Mouse (Mus musculus) T-cell, adult 66 days (primary cell): ENCODE results near the gene Ncoa6. TPM values are rescaled to one million over a fixed set of nuclear protein-coding genes. Genes with fewer than 3 reads are reported as not detected.

Experiments
- total RNA-seq, 2 experiments: library from RNA; stranded (reverse); gene quantifications; 3 replicates in 1 of 2; 4 replicates in 1 of 2; pipeline ENCODE4 v1.2.4; 2023

Ncoa6 gene
- 10 to 100 TPM; 70.9 to 72.0 TPM for total RNA-seq

GRCm38 (mm10) chr2:155473570-155474088 is at the start of gene Ncoa6:
Gene Ncoa6, minus strand, starts transcription at chr2:155473894.

GRCm38 (mm10) chr2:155517455-155518423 is 44.0 kb upstream of the Ncoa6 start, which contains the start of the genes Acss2 and Ggt7:
Gene Acss2, plus strand, starts transcription at chr2:155517948.
Gene Ggt7, minus strand, starts transcription at chr2:155518237.

GRCm38 (mm10) chr2:155380261-155381059 is 93.2 kb downstream of the Ncoa6 start, which contains the start of gene Trp53inp2:
Gene Trp53inp2, plus strand, starts transcription at chr2:155381059.

DNA sequence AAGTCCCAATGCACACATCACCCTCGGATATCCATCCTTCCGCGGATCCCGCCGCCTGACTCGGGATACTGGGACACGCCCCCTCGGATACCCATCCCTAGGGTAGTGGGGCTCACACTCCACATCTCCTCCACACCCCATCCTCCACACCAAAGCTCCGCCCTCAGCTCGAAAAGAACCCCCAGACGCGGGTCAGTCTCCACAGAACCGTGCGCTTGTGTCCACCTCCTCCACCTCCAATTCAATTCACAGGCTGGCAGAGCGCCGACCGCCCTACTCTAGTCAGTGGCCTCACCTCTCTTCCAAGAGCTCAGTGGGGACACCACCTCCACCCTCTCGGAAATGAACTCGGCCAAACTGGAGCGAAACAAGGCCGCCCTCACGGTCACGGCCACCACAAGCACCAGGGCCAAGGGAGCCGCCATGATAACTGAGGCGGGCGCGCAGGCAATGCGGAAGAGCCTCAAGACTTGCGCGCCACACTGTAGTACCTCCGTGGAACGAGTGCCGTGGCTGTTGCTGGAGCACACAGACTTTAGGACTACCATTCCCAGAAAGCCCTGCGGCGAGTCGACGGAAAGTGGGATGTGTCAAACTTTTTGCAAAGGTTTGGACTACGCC is 116.6 kb downstream of the Ncoa6 start, which contains the start of gene Pigu:
Gene Pigu, minus strand, starts transcription at position 460 of the 621 bp plus-strand sequence.

Other genes starting within 250 kb of the Ncoa6 start
- gene Dynlrb1, start 237.4 kb downstream of the Ncoa6 start, total RNA-seq, result 100 to 1,000 TPM in 1 of 2 experiments, 10 to 100 TPM in 1; 84.2 to 106 TPM
- gene Map1lc3a, start 197.6 kb downstream of the Ncoa6 start, total RNA-seq, result 10 to 100 TPM; 23.4 to 25.8 TPM
- 10 to 100 TPM; 24.3 to 24.8 TPM for gene Pigu, start 116.5 kb downstream of the Ncoa6 start, total RNA-seq
- 10 to 100 TPM; 75.9 to 79.9 TPM for gene Trp53inp2, start 92.8 kb downstream of the Ncoa6 start, total RNA-seq
- 10 to 100 TPM; 56.8 to 57.8 TPM for gene Acss2, start 44.1 kb upstream of the Ncoa6 start, total RNA-seq
- 1 to 10 TPM; 2.2 to 3.0 TPM for gene Ggt7, start 44.3 kb upstream of the Ncoa6 start, total RNA-seq
- gene Gss, start 118.9 kb upstream of the Ncoa6 start, total RNA-seq, result 10 to 100 TPM; 10.7 to 12.6 TPM
- gene Myh7b, start 137.3 kb upstream of the Ncoa6 start, total RNA-seq, result not detected
- 100 to 1,000 TPM; 206 to 223 TPM for gene Trpc4ap, start 218.5 kb upstream of the Ncoa6 start, total RNA-seq